Comparison of ENCODE assay signal across 8 mouse cellular contexts in the genomic region with DNA sequence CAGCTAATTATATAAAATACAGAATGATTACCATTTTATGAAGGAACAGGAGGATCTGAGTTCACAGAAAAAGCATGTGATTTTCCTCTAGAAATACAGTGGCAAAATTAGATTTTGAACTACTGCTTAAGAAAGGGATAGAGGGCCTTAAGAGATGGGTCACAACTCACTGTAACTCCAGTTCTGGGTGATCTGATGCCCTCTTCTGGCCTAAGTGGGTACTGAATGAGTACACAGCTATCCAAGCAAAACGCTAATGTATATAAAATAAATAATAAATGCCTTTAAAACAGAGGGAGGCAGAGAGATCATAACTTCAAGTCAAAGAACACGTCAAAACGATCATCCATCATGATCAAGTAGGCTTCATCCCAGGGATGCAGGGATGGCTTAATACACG.
DNase-seq lines count a peak whose midpoint lies in the region.

No protein-coding gene starts in this region.

- intact Hi-C loops in heart, postnatal 14 days (cut with DNase I) = loop anchor here (2.0 kb wide), 1 partner anchor 829 kb away; no protein-coding TSS in a partner anchor

- peak; percentile 2 to 29 for DNase-seq in heart, postnatal 14 days
- DNase-seq in heart, adult 8-10 months (ENCODE audit: low spot score) = no peak
- DNase-seq in 3T3-L1 (ENCODE audit: low read depth, low spot score) (peak; percentile 67), ES-CJ7 (ENCODE audit: low read depth, low spot score) (peak; percentile 41)
- peak; percentile 6 to 17 for DNase-seq in frontal cortex, postnatal 25 days (ENCODE audit: low spot score in 2 of 2)
- peak; percentile 52 for DNase-seq in mesoderm, embryonic 11.5 days (ENCODE audit: low read depth, low spot score)
- peak; percentile 45 for DNase-seq in thymus, postnatal 25 days
- no peak for DNase-seq in heart, adult 11 months

Comparison
In these comparisons a context has a peak if more than half of its experiments do, and no peak if none do; other contexts are left out.
1. DNase-seq: peak in heart, postnatal 14 days (2 of 2), 3T3-L1 (single experiment), ES-CJ7 (single experiment), frontal cortex, postnatal 25 days (2 of 2), mesoderm, embryonic 11.5 days (single experiment) and thymus, postnatal 25 days (single experiment); none in heart, adult 8-10 months (single experiment) and heart, adult 11 months (single experiment).